Mouse (Mus musculus) B cell, adult 67 days (primary cell): ENCODE results near the gene Crlf2. TPM values are rescaled to one million over a fixed set of nuclear protein-coding genes. Genes with fewer than 3 reads are reported as not detected.

ENCODE experiments used
- total RNA-seq, 2 experiments: library from RNA; stranded (reverse); gene quantifications; 4 replicates each; pipeline ENCODE4 v1.2.4; 2023

Crlf2 gene
- total RNA-seq, result 10 to 100 TPM; 86.1 to 92.0 TPM

DNA sequence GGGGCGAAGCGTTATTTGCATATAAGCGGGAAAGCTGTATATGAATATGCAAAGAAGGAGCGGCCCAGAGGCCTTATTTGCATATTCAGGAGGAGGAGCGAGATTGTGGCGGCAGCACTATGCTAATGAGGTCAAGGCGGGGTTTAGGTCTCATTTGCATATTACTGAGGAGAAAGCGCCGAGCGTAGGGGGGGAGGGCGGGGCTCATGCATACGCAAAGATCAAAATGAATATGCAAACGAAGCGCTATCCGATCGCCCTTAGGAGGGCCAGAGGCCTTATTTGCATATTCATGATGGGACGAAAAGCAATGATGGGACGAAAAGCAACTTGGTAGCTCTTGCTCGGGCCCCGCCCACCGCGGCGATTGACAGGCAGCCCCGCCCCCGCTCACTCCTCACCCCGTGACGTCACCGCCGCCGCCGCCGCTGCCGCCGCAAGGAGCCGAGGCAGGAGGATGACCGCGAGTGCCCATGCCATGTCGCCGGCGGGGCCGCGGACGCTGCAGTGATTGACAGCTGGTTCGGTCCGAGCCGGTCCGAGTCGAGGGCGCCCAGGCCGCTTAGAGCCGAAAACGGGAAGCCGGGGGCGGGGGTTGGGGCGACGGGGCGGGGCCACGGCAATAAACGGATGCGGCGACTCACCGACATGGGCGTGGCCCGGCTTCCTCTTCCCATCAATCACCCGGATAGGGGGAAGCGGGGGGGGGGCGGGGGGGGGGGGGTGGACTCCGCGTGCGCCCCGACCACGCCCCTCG, at the start of gene Crlf2:
TSS of gene Crlf2 (minus strand) at position 590 of the 757 bp plus-strand sequence.

Other genes with a start within 250 kb of the Crlf2 start
- not detected for gene Vmn2r16, start 228.8 kb downstream of the Crlf2 start, total RNA-seq
- not detected for gene Vmn2r17, start 139.3 kb downstream of the Crlf2 start, total RNA-seq
- gene 5430403G16Rik, start 132.0 kb upstream of the Crlf2 start, total RNA-seq, result 1 to 10 TPM; 4.1 to 7.6 TPM
- 10 to 100 TPM; 15.3 to 17.0 TPM for gene 4930522L14Rik, start 192.9 kb upstream of the Crlf2 start, total RNA-seq